Mouse (Mus musculus) liver, adult 2 months (tissue): ENCODE data around the gene Pde4dip. TPM values are rescaled to one million over a fixed set of nuclear protein-coding genes. Genes with fewer than 3 reads are reported as not detected.

Source experiments
- DNase-seq: peaks from one replicate; pipeline ENCODE4 v3.0.0-alpha.2; 2011; ENCODE audit warnings: low read depth, low spot score; ENCODE audit errors: extremely low read depth
- H3K27ac ChIP-seq: fragments of 200-500 bp; replicated peaks from 2 replicates; pipeline ENCODE4 v1.5.1; 2012; ENCODE audit warnings: low read depth, mild to moderate bottlenecking, control low read depth, inconsistent platforms, low read length; ENCODE audit not compliant: insufficient read depth
- H3K27me3 ChIP-seq: fragments of 200-500 bp; 2 replicates; pipeline ENCODE4 v1.6.1; 2012; ENCODE audit warnings: mild to moderate bottlenecking, moderate library complexity, low read length, inconsistent platforms; ENCODE audit not compliant: control insufficient read depth, insufficient read depth
- H3K36me3 ChIP-seq: fragments of 200-500 bp; 2 replicates; pipeline ENCODE4 v1.6.1; 2012; ENCODE audit warnings: low read length, inconsistent platforms; ENCODE audit not compliant: control insufficient read depth, insufficient read depth
- H3K4me1 ChIP-seq: fragments of 200-500 bp; 2 replicates; pipeline ENCODE4 v1.6.1; 2011; ENCODE audit warnings: low read length; ENCODE audit not compliant: control insufficient read depth, insufficient read depth
- H3K4me3 ChIP-seq: fragments of 200-500 bp; 2 replicates; pipeline ENCODE4 v1.5.1; 2011; ENCODE audit warnings: low read depth, mild to moderate bottlenecking, control low read depth, low read length, moderate library complexity; ENCODE audit not compliant: insufficient read depth
- H3K79me2 ChIP-seq: fragments of 200-500 bp; 2 replicates; pipeline ENCODE4 v1.6.1; 2012; ENCODE audit warnings: inconsistent platforms, mild to moderate bottlenecking, low read length, moderate library complexity; ENCODE audit not compliant: control insufficient read depth, insufficient read depth
- H3K9ac ChIP-seq: fragments of 200-500 bp; 2 replicates; pipeline ENCODE4 v1.6.1; 2012; ENCODE audit warnings: low read depth, mild to moderate bottlenecking, control low read depth, inconsistent platforms, low read length
- CTCF ChIP-seq: fragments of 200-500 bp; IDR thresholded peaks from 2 replicates; pipeline ENCODE4 v1.5.1; 2011; ENCODE audit warnings: low read depth, low read length, control low read depth
- POLR2A ChIP-seq: fragments of 200-500 bp; IDR thresholded peaks from 2 replicates; pipeline ENCODE4 v1.6.1; 2011; ENCODE audit warnings: low read length, control low read depth; ENCODE audit not compliant: insufficient read depth; ENCODE audit errors: extremely low read depth
- WGBS: fragments of 180-500 bp; shearing (Covaris S2); methylation state at CpG from one replicate; pipeline ENCODE4 v1.1.7; 2018; 5-methylcytosine and 5-hydroxymethylcytosine counted together
- polyA plus RNA-seq: library from polyadenylated mRNA; depleted of rRNA; stranded (reverse); fragments of >200 nt; gene quantifications from 2 replicates; pipeline ENCODE4 v1.2.3, GENCODE M21; 2012
- total RNA-seq: library from RNA; depleted of rRNA; stranded (reverse); fragments of >200 nt; gene quantifications from 2 replicates; pipeline ENCODE4 v1.2.3, GENCODE M21; 2014

Pde4dip gene
- total and polyA plus RNA-seq, 2 experiments, result 24.0 to 50.1 TPM

GRCm38 (mm10) chr3:97844163-97844820, 44.2 kb downstream of the Pde4dip start:
- no peak for TF ChIP-seq CTCF
- no peak for TF ChIP-seq POLR2A
- no peak overlapping the region for H3K4me3 ChIP-seq
- peak overlapping the region; percentile 53 for H3K9ac ChIP-seq
- DNase-seq, result peak; percentile 92
- no peaks in the 10 kb centered on the region for H3K27me3 ChIP-seq
- H3K27ac ChIP-seq, result peak overlapping the region; percentile 98
- peaks cover 21% of the 10 kb centered on the region for H3K36me3 ChIP-seq
- 28% methylated on average over 7 of the region's 7 CpGs for WGBS
- peaks cover 18% of the 10 kb centered on the region for H3K4me1 ChIP-seq
- H3K79me2 ChIP-seq, result peaks cover 9% of the 10 kb centered on the region; the same call in 1 of the 2 replicates

GRCm38 (mm10) chr3:97842641-97843040, 45.9 kb downstream of the Pde4dip start:
- Histone ChIP-seq H3K79me2 (peaks cover 9% of the 10 kb centered on the region), H3K27me3 (no peaks in the 10 kb centered on the region), H3K4me1 (peaks cover 13% of the 10 kb centered on the region), H3K27ac (no peak overlapping the region), H3K9ac (no peak overlapping the region), H3K4me3 (no peak overlapping the region), H3K36me3 (peaks cover 24% of the 10 kb centered on the region)
- DNase-seq, result no peak
- TF ChIP-seq CTCF (no peak), POLR2A (no peak)
- 74% methylated on average over 2 of the region's 2 CpGs for WGBS

- Histone ChIP-seq H3K79me2 (peaks cover 12% of the 10 kb centered on the region), H3K36me3 (peaks cover 26% of the 10 kb centered on the region), H3K4me3 (no peak overlapping the region), H3K9ac (no peak overlapping the region), H3K4me1 (peaks cover 7% of the 10 kb centered on the region), H3K27ac (no peak overlapping the region), H3K27me3 (no peaks in the 10 kb centered on the region)
- no peak for TF ChIP-seq POLR2A
- TF ChIP-seq CTCF, result no peak
- DNase-seq, result no peak
These were observed 48.1 kb downstream of the Pde4dip start for GRCm38 (mm10) chr3:97840439-97840838.

GRCm38 (mm10) chr3:97835888-97836287, 52.6 kb downstream of the Pde4dip start:
- Histone ChIP-seq H3K27me3 (no peaks in the 10 kb centered on the region), H3K27ac (no peak overlapping the region), H3K79me2 (peaks cover 19% of the 10 kb centered on the region), H3K36me3 (peaks cover 13% of the 10 kb centered on the region; the same call in 1 of the 2 replicates), H3K4me3 (no peak overlapping the region), H3K4me1 (no peaks in the 10 kb centered on the region), H3K9ac (no peak overlapping the region)
- 79% methylated on average over 5 of the region's 5 CpGs for WGBS
- DNase-seq, result no peak
- TF ChIP-seq POLR2A (no peak), CTCF (no peak)

- Histone ChIP-seq H3K36me3 (peaks cover 7% of the 10 kb centered on the region; the same call in 1 of the 2 replicates), H3K4me1 (no peaks in the 10 kb centered on the region), H3K9ac (no peak overlapping the region), H3K27me3 (no peaks in the 10 kb centered on the region), H3K79me2 (peaks cover 24% of the 10 kb centered on the region), H3K27ac (no peak overlapping the region), H3K4me3 (no peak overlapping the region)
- 75% methylated on average over 1 of the region's 1 CpGs for WGBS
- no peak for DNase-seq
- TF ChIP-seq POLR2A (no peak), CTCF (no peak)
These were observed 53.9 kb downstream of the Pde4dip start for GRCm38 (mm10) chr3:97834625-97835024.

GRCm38 (mm10) chr3:97831564-97832320, 56.8 kb downstream of the Pde4dip start:
- Histone ChIP-seq H3K4me1 (no peaks in the 10 kb centered on the region), H3K27ac (no peak overlapping the region), H3K9ac (no peak overlapping the region), H3K36me3 (peaks cover 4% of the 10 kb centered on the region; the same call in 1 of the 2 replicates), H3K79me2 (peaks cover 34% of the 10 kb centered on the region), H3K4me3 (no peak overlapping the region), H3K27me3 (no peaks in the 10 kb centered on the region)
- no peak for DNase-seq
- TF ChIP-seq CTCF, result no peak
- TF ChIP-seq POLR2A, result no peak
- WGBS, result 81% methylated on average over 15 of the region's 15 CpGs
